In genomic region chr11:107527632-107528031, GRCm38 (mm10) we compare ENCODE assay signal across 22 mouse cellular contexts. TPM values are rescaled to one million over a fixed set of nuclear protein-coding genes. Genes with fewer than 3 reads are reported as not detected.
DNase-seq lines count a peak whose midpoint lies in the region; ATAC-seq and TF ChIP-seq lines count a peak whose summit lies in the region.
"Had no signal": no experiment of that assay in that cellular context is flagged by ENCODE, and none has a peak within 500 bp of the region (broad histone marks: within the 10 kb centered on the region; RNA-seq: fewer than 3 reads in every experiment).

No protein-coding gene starts in this region.

- no peaks in the 10 kb centered on the region for H3K36me3 ChIP-seq in ES-Bruce4 (ENCODE audit: control insufficient read depth, insufficient read depth, low read length, poor library complexity, severe bottlenecking)
- H3K36me3 ChIP-seq in intestine, embryonic 15.5 days, result no peaks in the 10 kb centered on the region
- H3K36me3 ChIP-seq: embryonic facial prominence, embryonic 13.5 days; G1E; heart, embryonic 13.5 days had no signal

- no peaks in the 10 kb centered on the region for H3K27me3 ChIP-seq in ES-Bruce4 (ENCODE audit: control insufficient read depth, insufficient read depth, low read length, poor library complexity, severe bottlenecking)
- no peaks in the 10 kb centered on the region for H3K27me3 ChIP-seq in intestine, embryonic 15.5 days (replicated peaks)
- H3K27me3 ChIP-seq: embryonic facial prominence, embryonic 13.5 days; heart, embryonic 13.5 days had no signal

- peaks cover 8% of the 10 kb centered on the region for H3K4me1 ChIP-seq in ES-Bruce4 (ENCODE audit: control insufficient read depth, insufficient read depth, low read length)
- no peaks in the 10 kb centered on the region for H3K4me1 ChIP-seq in intestine, embryonic 15.5 days (replicated peaks)
- H3K4me1 ChIP-seq: embryonic facial prominence, embryonic 13.5 days had no signal

- peak; percentile 30 for DNase-seq in embryo, embryonic 11 days
- DNase-seq in embryo, embryonic 10 days (ENCODE audit: low spot score), result no peak
- DNase-seq in MN1 (ENCODE audit: low spot score) (peak; percentile 51), ZHBTc4 (ENCODE audit: low read depth, low spot score) (peak; percentile 42)
- DNase-seq in thymus, postnatal 4 days, result no peak
- DNase-seq in left cerebral cortex, postnatal 4 days, result no peak
- DNase-seq: adrenal gland, postnatal 10 days; cerebellum, adult 11 months; cerebellum, adult 8-10 months; cerebellum, postnatal 25 days; gastrocnemius, adult 2 months; gastrocnemius, postnatal 25 days; heart, postnatal 4 days; kidney, adult 2 months had no signal

- peak overlapping the region; percentile 65 for H3K27ac ChIP-seq in ES-Bruce4 (ENCODE audit: insufficient read depth, low read length)
- no peak overlapping the region for H3K27ac ChIP-seq in intestine, embryonic 15.5 days
- H3K27ac ChIP-seq: embryonic facial prominence, embryonic 13.5 days; gastrocnemius, adult 2 months; hindbrain, embryonic 14.5 days had no signal

- no peak overlapping the region for H3K4me2 ChIP-seq in intestine, embryonic 15.5 days (replicated peaks)
- H3K4me2 ChIP-seq: embryonic facial prominence, embryonic 13.5 days; heart, embryonic 13.5 days; hindbrain, embryonic 14.5 days had no signal

- intact Hi-C loops in left cerebral cortex, postnatal 4 days (cut with DNase I), result loop anchor here (10.0 kb wide), 1 partner anchor 467 kb away; no protein-coding TSS in a partner anchor

- no peaks in the 10 kb centered on the region for H3K9me3 ChIP-seq in ES-Bruce4 (replicated peaks; ENCODE audit: control insufficient read depth, insufficient read depth, low read length, poor library complexity, severe bottlenecking)
- H3K9me3 ChIP-seq in intestine, embryonic 15.5 days, result no peaks in the 10 kb centered on the region
- H3K9me3 ChIP-seq: embryonic facial prominence, embryonic 13.5 days; G1E; heart, embryonic 13.5 days had no signal

- TF ChIP-seq EP300 in ES-Bruce4 (IDR thresholded peaks at IDR 0.05; ENCODE audit: insufficient read depth, low read depth, low read length), result no peak

- no peak for TF ChIP-seq CTCF in ES-Bruce4 (IDR thresholded peaks at IDR 0.05; ENCODE audit: low read depth, low read length)

- ATAC-seq in intestine, embryonic 15.5 days, result no peak
- ATAC-seq: forebrain, embryonic 14.5 days; intestine, embryonic 16.5 days had no signal

- 61% methylated on average over 3 of the region's 3 CpGs for WGBS in intestine, embryonic 15.5 days

- no peak for TF ChIP-seq POLR2A in ES-Bruce4 (IDR thresholded peaks at IDR 0.05; ENCODE audit: insufficient read depth, low read length)

- H3K9ac ChIP-seq in ES-Bruce4 (ENCODE audit: low read depth, poor library complexity, severe bottlenecking), result no peak overlapping the region
- no peak overlapping the region for H3K9ac ChIP-seq in intestine, embryonic 15.5 days
- H3K9ac ChIP-seq: embryonic facial prominence, embryonic 13.5 days; heart, embryonic 13.5 days; hindbrain, embryonic 14.5 days had no signal

- H3K4me3 ChIP-seq in ES-Bruce4 (ENCODE audit: low read depth, low read length), result no peak overlapping the region
- no peak overlapping the region for H3K4me3 ChIP-seq in intestine, embryonic 15.5 days (replicated peaks)
- H3K4me3 ChIP-seq: embryonic facial prominence, embryonic 13.5 days; gastrocnemius, adult 2 months; heart, embryonic 13.5 days had no signal

RNA-seq across cellular contexts. Expression of gene Helz, which starts 20.1 kb away (rescaled TPM):
- 75.1 and 75.2 TPM in 2 replicates for polyA plus RNA-seq in ES-Bruce4 (2011; ENCODE audit: insufficient read depth, insufficient read length, low read depth, missing spikeins)
- total RNA-seq in left cerebral cortex, postnatal 4 days (2021), result 10 to 100 TPM; 34.9 to 38.6 TPM
- polyA plus RNA-seq in intestine, embryonic 15.5 days (2015; fragmentation: Nextera tagmentation; extraction: Ambion mirVana), result 16.0 and 17.0 TPM in 2 replicates

RNA-seq across cellular contexts. Expression of gene Psmd12, which starts 48.3 kb away (rescaled TPM):
- 155 and 167 TPM in 2 replicates for polyA plus RNA-seq in ES-Bruce4 (2011; ENCODE audit: insufficient read depth, insufficient read length, low read depth, missing spikeins)
- 10 to 100 TPM; 76.0 to 78.0 TPM for total RNA-seq in left cerebral cortex, postnatal 4 days (2021)
- 158 and 168 TPM in 2 replicates for polyA plus RNA-seq in intestine, embryonic 15.5 days (2015; fragmentation: Nextera tagmentation; extraction: Ambion mirVana)

RNA-seq across cellular contexts. Expression of gene Pitpnc1, which starts 57.1 kb away (rescaled TPM):
- polyA plus RNA-seq in ES-Bruce4 (2011; ENCODE audit: insufficient read depth, insufficient read length, low read depth, missing spikeins), result 25.4 and 27.1 TPM in 2 replicates
- 10 to 100 TPM; 78.8 to 79.4 TPM for total RNA-seq in left cerebral cortex, postnatal 4 days (2021)
- polyA plus RNA-seq in intestine, embryonic 15.5 days (2015; fragmentation: Nextera tagmentation; extraction: Ambion mirVana), result 13.3 and 14.2 TPM in 2 replicates

Comparison
In these comparisons a context has a peak if more than half of its experiments do, and no peak if none do; other contexts are left out.
1. DNase-seq: peak in embryo, embryonic 11 days (single experiment), MN1 (single experiment) and ZHBTc4 (single experiment); none in embryo, embryonic 10 days (single experiment), thymus, postnatal 4 days (single experiment) and left cerebral cortex, postnatal 4 days (single experiment).